Mouse (Mus musculus): ENCODE measurements around the gene Slc7a4. TPM values are rescaled to one million over a fixed set of nuclear protein-coding genes. Genes with fewer than 3 reads are reported as not detected.
"Not testable (repeated sequence)": the region's sequence is repeated elsewhere in the genome, so short reads cannot be mapped to it uniquely, and the experiment has no call there.

The Slc7a4 gene
- polyA plus RNA-seq, 1 experiment from 2014 or later: 11.8 TPM

DNA sequence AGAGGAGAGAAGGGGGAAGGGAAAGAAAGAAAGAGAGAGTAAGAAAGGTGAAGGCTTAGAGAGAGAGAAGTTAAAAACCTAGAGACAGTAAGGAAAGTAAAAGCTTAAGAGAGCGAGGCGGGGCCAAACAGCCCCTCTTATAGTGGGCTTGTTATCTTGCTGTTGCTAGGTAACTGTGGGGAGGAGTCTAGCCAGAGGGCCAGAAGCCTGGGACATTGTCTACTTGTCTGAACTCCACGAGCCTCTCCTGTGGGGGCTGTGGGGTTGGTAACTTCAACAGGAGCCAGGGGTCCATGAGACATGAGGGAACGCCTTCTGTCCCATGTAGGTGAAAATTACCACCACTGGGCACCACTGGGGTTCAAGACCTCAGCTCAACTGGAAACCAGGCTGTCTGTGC is 28.3 kb downstream of the Slc7a4 start:
- 33% methylated on average over 4 of the region's 4 CpGs for WGBS
- not testable (repeated sequence) for H3K4me2 ChIP-seq (replicated peaks; ENCODE audit: low read depth, low read length)

DNA sequence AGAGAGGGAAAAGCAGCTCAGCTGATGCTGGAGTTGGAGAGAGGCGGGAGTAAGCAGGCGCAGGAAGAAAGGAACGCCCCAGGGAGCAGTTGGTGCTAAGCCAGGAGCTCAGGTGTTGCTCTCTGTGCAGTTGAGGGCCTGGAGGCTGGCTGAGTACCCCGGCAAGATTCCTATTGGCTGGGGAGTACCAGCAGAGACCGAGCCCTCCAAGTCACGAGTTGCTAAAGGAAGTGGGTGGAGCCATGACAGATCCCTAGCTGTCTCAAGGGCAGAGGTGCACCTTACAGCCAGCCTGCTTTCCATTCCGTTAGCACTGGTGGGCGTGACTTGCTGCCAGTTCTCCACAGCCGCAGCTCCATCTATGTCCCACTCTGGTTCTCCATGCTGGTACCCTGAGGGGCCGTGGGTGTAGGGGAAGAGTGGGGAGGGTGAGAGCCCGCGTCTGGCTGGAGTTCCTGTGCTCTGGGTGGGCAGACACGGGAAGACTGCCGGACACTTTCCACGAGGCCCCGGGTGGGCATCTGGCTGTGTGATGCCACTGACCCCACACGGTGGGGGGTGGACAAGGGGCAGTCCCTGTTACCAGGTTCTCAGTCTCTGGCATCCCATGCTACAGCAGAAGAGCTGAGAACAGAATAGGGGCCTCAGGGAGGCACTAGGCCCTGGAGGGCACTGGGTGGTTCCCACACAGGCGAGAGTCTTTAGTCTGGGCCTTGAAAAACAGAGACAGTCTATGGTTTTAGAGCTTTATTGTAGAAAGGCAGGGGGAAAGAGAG is 28.9 kb downstream of the Slc7a4 start:
- Histone ChIP-seq H3K4me2 (replicated peaks; ENCODE audit: low read depth, low read length) (peak overlapping the region; percentile 54), H3K9ac (replicated peaks; ENCODE audit: low read length) (peak overlapping the region; percentile 41), H3K4me3 (ENCODE audit: low read length) (peak overlapping the region; percentile 16; the same call in 1 of the 2 replicates)

More for the DNA sequence above, 28.3 kb downstream of the Slc7a4 start:
- not testable (repeated sequence) for H3K27ac ChIP-seq (ENCODE audit: low read length); H3K36me3 ChIP-seq (ENCODE audit: insufficient read depth, low read length); H3K27me3 ChIP-seq (ENCODE audit: insufficient read depth, low read length); ATAC-seq (ENCODE audit: low FRiP score, low TSS enrichment); H3K4me3 ChIP-seq (ENCODE audit: low read length); H3K9me3 ChIP-seq (ENCODE audit: low read length); H3K9ac ChIP-seq (replicated peaks; ENCODE audit: low read length)
- peaks cover 30% of the 10 kb centered on the region for H3K4me1 ChIP-seq (ENCODE audit: insufficient read depth, low read length)

DNA sequence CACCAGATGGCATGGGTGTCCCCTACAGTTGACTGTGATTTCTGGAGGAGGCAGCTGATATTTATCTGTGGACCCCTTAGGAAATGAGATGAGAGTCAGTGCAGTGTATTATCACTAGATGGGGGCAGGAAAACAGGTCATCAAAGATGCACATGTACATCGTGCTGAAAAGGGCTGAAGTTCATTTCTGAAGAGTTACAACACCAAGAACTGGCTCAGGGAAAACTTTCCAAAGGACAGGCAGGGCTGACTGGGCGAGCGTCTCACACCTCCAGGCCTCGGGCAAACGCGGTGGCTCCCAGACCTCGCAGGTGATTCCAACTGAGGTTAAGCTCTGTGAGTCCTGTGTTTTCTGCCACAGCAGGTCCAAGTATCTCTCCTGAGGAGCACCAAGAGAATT is 30.2 kb downstream of the Slc7a4 start:
- Histone ChIP-seq H3K36me3 (ENCODE audit: insufficient read depth, low read length) (no peaks in the 10 kb centered on the region), H3K4me3 (ENCODE audit: low read length) (no peak overlapping the region), H3K27ac (ENCODE audit: low read length) (no peak overlapping the region), H3K27me3 (ENCODE audit: insufficient read depth, low read length) (no peaks in the 10 kb centered on the region), H3K4me1 (ENCODE audit: insufficient read depth, low read length) (peaks cover 16% of the 10 kb centered on the region), H3K9ac (replicated peaks; ENCODE audit: low read length) (no peak overlapping the region), H3K4me2 (replicated peaks; ENCODE audit: low read depth, low read length) (no peak overlapping the region), H3K9me3 (ENCODE audit: low read length) (no peaks in the 10 kb centered on the region)
- ATAC-seq (ENCODE audit: low FRiP score, low TSS enrichment): no peak
- WGBS: 81% methylated on average over 7 of the region's 7 CpGs

More for the DNA sequence above, 28.9 kb downstream of the Slc7a4 start:
- 9% methylated on average over 18 of the region's 18 CpGs for WGBS
- H3K27me3 ChIP-seq (ENCODE audit: insufficient read depth, low read length): no peaks in the 10 kb centered on the region
- no peaks in the 10 kb centered on the region for H3K9me3 ChIP-seq (ENCODE audit: low read length)
- H3K36me3 ChIP-seq (ENCODE audit: insufficient read depth, low read length): no peaks in the 10 kb centered on the region
- ATAC-seq (ENCODE audit: low FRiP score, low TSS enrichment): peak; percentile 90
- peaks cover 27% of the 10 kb centered on the region for H3K4me1 ChIP-seq (ENCODE audit: insufficient read depth, low read length)
- 0 out of 2 replicates have a peak overlapping the region, but pooled peaks have one; percentile 40 for H3K27ac ChIP-seq (ENCODE audit: low read length)

DNA sequence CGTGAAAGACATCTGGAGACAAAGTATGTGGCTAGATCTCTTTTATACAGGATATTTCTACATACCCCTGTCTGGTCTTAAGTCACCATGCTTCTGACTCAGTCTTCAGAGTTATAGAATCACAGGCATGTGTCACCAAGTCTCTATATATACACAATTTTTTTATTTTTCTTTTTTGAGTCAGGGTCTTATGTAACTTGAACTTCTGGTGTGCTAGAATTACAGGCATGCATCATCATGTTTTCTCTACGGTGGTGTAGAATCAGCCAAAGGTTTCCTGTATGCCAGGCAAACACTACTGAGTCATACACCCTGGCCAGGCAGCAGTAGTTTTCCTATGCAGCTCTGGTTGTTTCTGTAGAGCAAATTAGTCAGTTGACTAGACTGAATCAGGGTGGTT is 40.4 kb downstream of the Slc7a4 start:
- H3K27ac ChIP-seq (ENCODE audit: low read length): no peak overlapping the region

DNA sequence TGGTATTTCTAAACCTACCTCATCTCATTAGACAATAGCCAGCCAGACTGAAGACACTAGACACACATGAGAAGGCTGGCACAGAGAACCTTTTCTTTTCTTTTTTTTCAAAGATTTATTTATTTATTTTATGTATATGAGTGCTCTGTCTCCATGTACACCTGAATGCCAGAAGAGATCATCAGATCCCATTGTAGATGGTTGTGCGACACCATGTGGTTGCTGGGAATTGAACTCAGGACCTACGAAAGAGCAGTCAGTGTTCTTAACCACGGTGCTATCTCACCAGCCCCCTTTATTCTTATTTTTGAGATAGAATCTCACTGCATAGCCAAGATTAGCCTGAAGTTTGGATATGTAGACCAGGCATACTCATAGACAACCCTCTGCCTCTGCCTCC is 46.4 kb downstream of the Slc7a4 start:
- 89% methylated on average over 3 of the region's 3 CpGs for WGBS
- Histone ChIP-seq H3K4me1 (ENCODE audit: insufficient read depth, low read length) (peaks cover 4% of the 10 kb centered on the region), H3K27me3 (ENCODE audit: insufficient read depth, low read length) (no peaks in the 10 kb centered on the region), H3K4me3 (ENCODE audit: low read length) (no peak overlapping the region), H3K9me3 (ENCODE audit: low read length) (no peaks in the 10 kb centered on the region), H3K9ac (replicated peaks; ENCODE audit: low read length) (no peak overlapping the region), H3K4me2 (replicated peaks; ENCODE audit: low read depth, low read length) (no peak overlapping the region), H3K27ac (ENCODE audit: low read length) (no peak overlapping the region), H3K36me3 (ENCODE audit: insufficient read depth, low read length) (no peaks in the 10 kb centered on the region)
- no peak for ATAC-seq (ENCODE audit: low FRiP score, low TSS enrichment)

More for the DNA sequence above, 40.4 kb downstream of the Slc7a4 start:
- Histone ChIP-seq H3K4me2 (replicated peaks; ENCODE audit: low read depth, low read length) (no peak overlapping the region), H3K27me3 (ENCODE audit: insufficient read depth, low read length) (no peaks in the 10 kb centered on the region), H3K9ac (replicated peaks; ENCODE audit: low read length) (no peak overlapping the region), H3K4me3 (ENCODE audit: low read length) (no peak overlapping the region), H3K36me3 (ENCODE audit: insufficient read depth, low read length) (no peaks in the 10 kb centered on the region), H3K4me1 (ENCODE audit: insufficient read depth, low read length) (no peaks in the 10 kb centered on the region), H3K9me3 (ENCODE audit: low read length) (no peaks in the 10 kb centered on the region)
- WGBS: 71% methylated on average over 2 of the region's 2 CpGs
- no peak for ATAC-seq (ENCODE audit: low FRiP score, low TSS enrichment)

DNA sequence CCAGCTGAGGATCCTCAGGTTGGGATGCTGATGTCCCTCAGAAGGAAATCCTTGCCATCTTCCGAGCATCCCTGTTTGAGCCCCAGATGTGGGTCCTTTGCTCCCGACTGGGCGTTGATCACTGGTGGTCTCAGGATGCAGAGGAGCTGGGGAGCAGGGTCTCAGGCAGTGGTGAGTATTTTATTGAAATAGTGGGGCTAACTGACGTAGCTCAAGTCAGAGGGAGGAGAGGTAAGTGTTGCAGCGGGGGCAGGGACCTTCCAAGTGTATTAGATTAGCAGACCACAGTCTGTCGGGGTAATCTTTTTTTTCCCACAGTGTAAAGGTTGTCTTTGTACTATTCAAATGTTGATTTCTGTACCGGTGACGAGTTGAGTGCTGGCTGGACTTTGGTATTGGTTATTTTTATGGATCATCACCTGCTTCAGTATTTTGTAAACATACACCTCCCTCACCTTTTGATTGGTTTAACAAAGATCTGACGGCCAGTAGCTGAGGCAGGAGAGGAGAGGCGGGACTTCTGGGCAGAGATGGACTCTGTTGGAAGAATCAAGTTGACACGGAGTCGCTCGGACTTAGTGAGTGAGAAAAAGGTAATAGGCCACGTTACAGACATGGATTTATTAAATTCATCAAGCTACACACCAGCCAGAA is 50.2 kb downstream of the Slc7a4 start:
- 75% methylated on average over 14 of the region's 14 CpGs for WGBS
- ATAC-seq (ENCODE audit: low FRiP score, low TSS enrichment): no peak
- H3K27me3 ChIP-seq (ENCODE audit: insufficient read depth, low read length): no peaks in the 10 kb centered on the region

DNA sequence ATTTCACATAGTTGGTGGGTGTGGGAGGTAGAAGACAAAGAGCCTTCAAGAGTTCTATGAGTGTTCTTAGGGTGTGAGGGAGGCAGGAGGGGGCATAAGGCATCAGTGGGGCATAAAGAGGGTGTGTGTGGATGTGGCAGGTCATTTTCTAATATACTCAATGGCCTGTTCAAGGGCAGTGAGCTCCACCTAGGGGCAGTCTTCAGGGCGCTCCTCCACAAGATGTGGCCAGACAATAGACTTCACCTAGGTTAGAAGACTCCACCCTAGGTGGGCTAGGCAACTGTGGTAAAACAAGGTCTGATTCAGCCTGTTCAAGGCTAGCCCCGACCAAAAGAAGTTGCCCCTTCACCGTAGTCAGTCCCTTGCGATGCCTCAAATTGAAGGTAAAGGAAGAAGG is 50.7 kb downstream of the Slc7a4 start:
- Histone ChIP-seq H3K9me3 (ENCODE audit: low read length) (no peaks in the 10 kb centered on the region), H3K4me1 (ENCODE audit: insufficient read depth, low read length) (peaks cover 19% of the 10 kb centered on the region), H3K9ac (replicated peaks; ENCODE audit: low read length) (no peak overlapping the region), H3K36me3 (ENCODE audit: insufficient read depth, low read length) (peaks cover 17% of the 10 kb centered on the region), H3K27me3 (ENCODE audit: insufficient read depth, low read length) (no peaks in the 10 kb centered on the region), H3K4me3 (ENCODE audit: low read length) (no peak overlapping the region), H3K27ac (ENCODE audit: low read length) (no peak overlapping the region), H3K4me2 (replicated peaks; ENCODE audit: low read depth, low read length) (no peak overlapping the region)
- WGBS: 60% methylated on average over 4 of the region's 4 CpGs
- ATAC-seq (ENCODE audit: low FRiP score, low TSS enrichment): no peak

More for the DNA sequence above, 50.2 kb downstream of the Slc7a4 start:
- no peaks in the 10 kb centered on the region for H3K9me3 ChIP-seq (ENCODE audit: low read length)
- no peak overlapping the region for H3K4me2 ChIP-seq (replicated peaks; ENCODE audit: low read depth, low read length)
- H3K36me3 ChIP-seq (ENCODE audit: insufficient read depth, low read length): peaks cover 11% of the 10 kb centered on the region
- H3K4me1 ChIP-seq (ENCODE audit: insufficient read depth, low read length): peaks cover 19% of the 10 kb centered on the region
- no peak overlapping the region for H3K4me3 ChIP-seq (ENCODE audit: low read length)
- no peak overlapping the region for H3K9ac ChIP-seq (replicated peaks; ENCODE audit: low read length)
- no peak overlapping the region for H3K27ac ChIP-seq (ENCODE audit: low read length)

DNA sequence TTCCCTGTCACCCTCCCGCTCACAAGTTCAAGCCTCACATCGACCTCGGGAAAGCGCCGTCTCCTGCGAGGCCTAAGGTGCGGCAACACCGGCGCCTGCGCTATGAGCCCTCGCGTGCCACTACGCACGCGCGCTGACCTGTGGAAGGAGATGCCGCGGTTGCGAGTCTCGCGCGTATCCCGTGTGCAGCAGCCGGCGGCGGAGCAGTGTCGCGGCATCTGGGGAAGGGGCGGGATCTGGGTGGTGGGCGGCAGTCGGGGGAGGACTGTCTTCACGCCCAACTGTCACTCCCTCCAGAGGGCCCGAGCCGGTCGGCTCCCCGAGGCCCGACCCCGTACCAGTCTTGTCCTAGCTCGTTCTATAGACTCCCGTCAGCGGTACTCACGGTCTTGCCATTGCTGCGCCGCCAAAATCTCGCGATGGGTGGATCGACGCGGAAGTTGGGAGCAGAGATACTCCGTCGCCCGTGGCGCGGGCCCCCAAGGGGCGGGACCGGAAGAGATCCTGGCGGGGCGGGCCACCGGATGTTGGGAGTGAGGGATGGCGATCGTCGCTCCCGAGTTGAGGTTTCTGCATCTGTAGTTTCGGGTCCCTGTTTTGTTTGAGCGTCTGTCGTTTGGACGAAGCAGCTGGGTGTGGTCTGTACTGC is 52.2 kb downstream of the Slc7a4 start, which contains the start of gene Thap7:
Gene Thap7 (minus strand): TSS at position 497 of the 649 bp plus-strand sequence.
- peak within 1 kb of the TSS; percentile 97 for H3K27ac ChIP-seq (ENCODE audit: low read length)
- peak within 1 kb of the TSS; percentile 82 for H3K9ac ChIP-seq (replicated peaks; ENCODE audit: low read length)
- peaks cover 30% of the 10 kb centered on the region for H3K36me3 ChIP-seq (ENCODE audit: insufficient read depth, low read length)
- H3K4me1 ChIP-seq (ENCODE audit: insufficient read depth, low read length): peaks cover 19% of the 10 kb centered on the region
- peak within 1 kb of the TSS; percentile 72 for H3K4me2 ChIP-seq (replicated peaks; ENCODE audit: low read depth, low read length)
- ATAC-seq (ENCODE audit: low FRiP score, low TSS enrichment): peak; percentile 97
- under 1% methylated on average over 67 of the region's 67 CpGs for WGBS
- peak within 1 kb of the TSS; percentile 70 for H3K4me3 ChIP-seq (ENCODE audit: low read length)
- H3K27me3 ChIP-seq (ENCODE audit: insufficient read depth, low read length): no peaks in the 10 kb centered on the region
- no peaks in the 10 kb centered on the region for H3K9me3 ChIP-seq (ENCODE audit: low read length)

DNA sequence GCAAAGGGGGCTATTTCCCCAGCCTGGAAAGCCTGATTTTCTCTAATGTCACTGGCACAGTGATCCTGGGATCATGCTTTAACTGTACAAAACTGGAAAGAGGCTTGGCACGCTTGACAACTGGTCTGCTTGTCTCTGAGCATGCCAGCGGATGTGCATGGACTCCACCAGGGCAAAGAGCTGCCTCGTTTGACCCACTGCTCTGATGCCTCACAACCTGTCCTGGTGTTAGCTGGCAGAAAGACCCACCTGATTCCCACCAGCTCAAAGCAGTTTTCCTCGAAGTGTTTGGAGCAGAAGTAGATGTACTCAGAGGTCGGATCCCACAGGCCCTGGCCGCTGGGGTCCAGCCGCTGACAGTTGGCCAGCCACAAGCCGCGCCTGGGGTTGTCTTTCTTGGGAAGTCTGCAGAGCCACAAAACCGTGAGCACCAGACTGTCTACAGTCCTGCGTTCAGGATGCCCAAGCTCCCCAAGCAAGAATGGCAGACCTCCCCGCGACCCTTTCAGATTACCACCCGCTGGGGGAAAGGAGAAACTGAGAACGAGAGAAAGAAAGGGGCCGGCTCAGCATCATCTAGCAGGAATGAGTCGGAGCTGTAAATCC is 52.9 kb downstream of the Slc7a4 start:
- Histone ChIP-seq H3K27ac (ENCODE audit: low read length) (peak overlapping the region; percentile 97), H3K9me3 (ENCODE audit: low read length) (no peaks in the 10 kb centered on the region), H3K36me3 (ENCODE audit: insufficient read depth, low read length) (peaks cover 37% of the 10 kb centered on the region), H3K9ac (replicated peaks; ENCODE audit: low read length) (peak overlapping the region; percentile 82), H3K4me1 (ENCODE audit: insufficient read depth, low read length) (peaks cover 19% of the 10 kb centered on the region), H3K4me2 (replicated peaks; ENCODE audit: low read depth, low read length) (peak overlapping the region; percentile 72), H3K27me3 (ENCODE audit: insufficient read depth, low read length) (no peaks in the 10 kb centered on the region), H3K4me3 (ENCODE audit: low read length) (peak overlapping the region; percentile 70)
- WGBS: 12% methylated on average over 17 of the region's 17 CpGs
- ATAC-seq (ENCODE audit: low FRiP score, low TSS enrichment): 0 out of 2 replicates have a peak, but pooled peaks have one; percentile 1
